Mouse (Mus musculus) heart, adult 18-20 months (tissue): ENCODE data around the gene Fam107b. TPM values are rescaled to one million over a fixed set of nuclear protein-coding genes. Genes with fewer than 3 reads are reported as not detected.

Experiments used
- DNase-seq, 2 experiments: peaks; one replicate each; pipeline ENCODE4 v3.0.0; 2021 to 2022; ENCODE audit warnings: mixed read lengths in 1 of 2
- total RNA-seq, 2 experiments: library from RNA; stranded (reverse); gene quantifications; 2 replicates each; pipeline ENCODE4 v1.2.3; 2021

The Fam107b gene
- total RNA-seq, 2 experiments from 2014 or later = 5.5 to 11.9 TPM

DNA sequence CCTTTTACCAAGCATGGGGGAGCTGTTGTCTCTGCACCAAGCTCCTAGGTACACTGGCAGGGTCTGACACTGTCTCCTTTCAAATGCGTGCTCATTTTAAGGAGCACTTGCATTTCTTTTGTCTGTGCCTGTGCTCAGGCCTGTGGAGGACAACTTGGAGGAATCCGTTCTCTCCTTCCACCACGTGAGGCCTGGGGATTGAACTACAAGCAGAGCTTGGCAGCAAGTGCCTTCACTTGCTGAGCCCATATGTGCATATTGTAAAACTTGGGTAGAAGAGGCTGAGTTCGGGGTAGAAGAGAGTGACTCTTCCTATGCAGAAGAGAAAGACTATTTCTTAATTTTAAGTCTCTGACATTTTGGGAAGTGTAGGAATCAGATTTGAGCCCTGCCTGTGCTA is 202.8 kb downstream of the Fam107b start:
- no peak for DNase-seq

DNA sequence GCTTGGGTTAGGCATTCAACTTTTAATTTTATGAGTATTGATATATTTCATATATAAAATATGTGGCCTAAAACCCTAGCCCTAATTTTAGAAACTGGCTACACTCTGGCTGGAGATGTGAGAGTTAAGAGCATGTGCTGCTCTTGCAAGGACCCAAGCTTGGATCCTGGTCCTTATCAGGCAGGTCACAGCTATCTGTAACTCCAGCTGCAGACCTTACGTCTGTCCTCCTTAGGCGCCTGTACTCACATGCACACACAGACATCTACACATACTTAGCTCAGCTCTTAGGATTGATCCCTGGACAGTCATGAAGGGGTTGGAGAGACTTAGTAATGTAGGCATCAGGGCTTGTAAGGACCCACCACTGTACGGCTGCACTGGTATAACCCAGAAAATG is 205.3 kb downstream of the Fam107b start:
- no peak for DNase-seq

DNA sequence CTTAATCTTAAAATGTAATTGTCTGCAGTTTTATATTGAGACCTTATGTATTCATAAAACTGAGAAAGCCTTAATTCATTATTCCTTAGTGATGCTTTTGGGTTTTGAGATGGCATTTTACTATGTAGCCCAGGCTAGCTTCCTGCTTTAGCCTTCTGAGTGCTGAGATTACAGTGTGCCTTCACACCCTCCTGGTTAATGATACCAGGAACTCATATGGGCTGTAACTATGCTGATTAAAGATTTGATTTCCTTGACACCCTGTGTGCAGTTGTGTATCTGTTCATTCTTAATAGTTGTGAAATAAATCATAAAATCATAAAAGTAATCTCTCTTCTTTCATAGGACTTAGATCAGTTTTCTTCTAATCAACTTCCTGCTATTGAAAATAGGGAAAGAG is 205.8 kb downstream of the Fam107b start:
- DNase-seq = no peak

DNA sequence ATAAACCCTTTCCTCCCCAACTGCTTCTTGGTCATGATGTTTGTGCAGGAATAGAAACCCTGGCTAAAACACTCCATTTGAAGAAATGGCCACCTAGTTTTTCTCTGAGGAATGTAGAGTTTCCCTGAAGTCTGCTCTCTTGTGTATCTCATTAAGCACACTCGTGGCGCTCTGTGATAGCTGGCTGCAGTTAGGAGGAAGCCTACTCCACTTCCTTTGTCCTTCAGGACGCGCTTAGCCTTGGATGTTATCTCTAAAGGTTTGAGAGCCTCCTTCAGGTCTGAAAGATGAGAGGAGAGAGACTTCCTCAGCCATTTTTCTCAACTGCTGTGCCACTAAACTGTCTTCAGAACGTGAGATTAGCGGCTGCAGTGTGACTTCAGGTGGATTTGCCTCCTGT is 207.4 kb downstream of the Fam107b start:
- no peak for DNase-seq

DNA sequence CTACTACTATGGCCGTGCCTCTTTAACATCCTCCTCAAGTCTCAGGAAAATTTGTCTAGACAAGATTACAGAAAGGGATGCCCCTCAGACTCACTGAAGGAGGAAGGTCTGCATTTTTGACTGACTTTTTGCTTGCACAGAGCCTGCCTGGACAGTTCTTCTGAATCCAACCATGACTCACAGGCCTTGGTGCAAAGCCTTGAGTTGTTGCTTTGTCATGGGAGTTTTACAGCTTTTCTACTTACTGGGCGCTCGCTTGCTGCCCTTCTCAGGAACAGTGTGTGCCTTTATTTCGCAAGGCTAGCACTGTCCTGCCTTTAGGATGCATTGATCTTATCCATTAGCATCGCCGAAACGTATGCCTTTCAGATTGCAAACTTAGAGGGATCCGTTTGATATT is 215.3 kb downstream of the Fam107b start:
- no peak for DNase-seq

DNA sequence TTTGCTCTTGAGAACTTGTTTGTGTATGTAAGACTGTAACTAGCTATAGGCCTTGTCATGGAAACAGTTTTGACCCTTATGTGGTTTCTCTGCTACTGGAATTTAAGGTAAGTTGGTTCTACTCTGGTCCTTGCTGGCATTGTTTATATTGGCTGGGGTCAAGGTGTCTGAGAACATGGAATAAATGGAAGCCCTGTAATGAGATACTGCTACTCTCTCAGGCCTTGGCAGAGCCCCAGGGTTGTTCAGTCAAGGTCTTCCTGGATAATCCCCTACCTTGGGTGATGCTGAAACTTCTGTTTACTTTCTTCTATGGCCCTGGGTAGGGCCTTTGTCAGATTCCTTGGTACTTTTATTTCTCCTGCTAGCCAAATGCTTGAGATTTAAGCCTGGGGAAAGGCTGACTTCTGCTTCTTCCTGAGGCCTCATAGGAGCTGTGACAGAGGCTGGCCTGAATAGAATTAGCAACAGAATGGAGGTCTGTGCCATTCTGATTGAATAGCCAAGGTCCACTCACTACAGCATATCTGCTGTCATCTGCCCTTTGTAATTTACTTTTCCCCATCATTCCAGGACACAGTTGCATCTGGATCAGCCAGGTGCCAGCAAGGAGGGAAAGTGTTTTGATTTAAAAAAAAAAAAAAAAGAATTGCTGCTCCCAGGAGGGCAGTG is 217.6 kb downstream of the Fam107b start:
- DNase-seq = no peak

DNA sequence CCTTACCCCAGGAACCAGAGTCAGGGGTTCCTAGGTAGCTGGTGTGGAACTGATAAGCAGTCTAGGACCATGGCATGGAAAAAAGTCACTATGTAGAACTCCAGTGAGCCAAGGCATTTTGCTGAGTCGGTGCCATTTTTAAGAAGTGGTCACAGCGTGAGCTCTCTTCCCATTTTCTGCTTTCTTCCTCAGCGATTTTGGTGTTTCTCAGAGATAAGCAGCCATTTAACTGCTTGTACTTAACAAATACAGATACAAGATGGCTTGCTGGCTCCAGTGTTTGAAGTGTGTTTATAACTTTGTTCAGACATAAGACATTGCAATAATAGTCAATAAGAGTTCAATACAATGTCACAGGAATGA is 218.1 kb downstream of the Fam107b start:
- DNase-seq = no peak

DNA sequence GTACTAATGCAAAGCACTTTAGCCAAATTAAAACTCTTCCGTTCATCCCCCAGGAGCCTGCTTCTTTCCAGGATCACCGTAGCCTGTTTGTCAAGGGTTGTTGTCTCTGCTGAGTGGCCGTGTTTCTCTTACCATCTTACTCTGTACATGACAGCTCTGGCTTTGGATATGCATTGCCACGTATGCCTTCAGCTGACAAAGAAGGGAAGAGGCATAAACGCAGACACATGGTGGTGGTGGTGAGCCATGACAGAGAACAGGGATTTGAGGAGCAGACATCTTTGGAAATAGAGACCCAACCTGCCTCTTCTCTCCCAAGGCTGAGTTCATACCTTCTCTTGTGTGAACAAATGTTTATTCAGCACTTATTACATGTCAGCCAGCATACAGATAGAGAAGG is 226.3 kb downstream of the Fam107b start:
- DNase-seq = no peak

DNA sequence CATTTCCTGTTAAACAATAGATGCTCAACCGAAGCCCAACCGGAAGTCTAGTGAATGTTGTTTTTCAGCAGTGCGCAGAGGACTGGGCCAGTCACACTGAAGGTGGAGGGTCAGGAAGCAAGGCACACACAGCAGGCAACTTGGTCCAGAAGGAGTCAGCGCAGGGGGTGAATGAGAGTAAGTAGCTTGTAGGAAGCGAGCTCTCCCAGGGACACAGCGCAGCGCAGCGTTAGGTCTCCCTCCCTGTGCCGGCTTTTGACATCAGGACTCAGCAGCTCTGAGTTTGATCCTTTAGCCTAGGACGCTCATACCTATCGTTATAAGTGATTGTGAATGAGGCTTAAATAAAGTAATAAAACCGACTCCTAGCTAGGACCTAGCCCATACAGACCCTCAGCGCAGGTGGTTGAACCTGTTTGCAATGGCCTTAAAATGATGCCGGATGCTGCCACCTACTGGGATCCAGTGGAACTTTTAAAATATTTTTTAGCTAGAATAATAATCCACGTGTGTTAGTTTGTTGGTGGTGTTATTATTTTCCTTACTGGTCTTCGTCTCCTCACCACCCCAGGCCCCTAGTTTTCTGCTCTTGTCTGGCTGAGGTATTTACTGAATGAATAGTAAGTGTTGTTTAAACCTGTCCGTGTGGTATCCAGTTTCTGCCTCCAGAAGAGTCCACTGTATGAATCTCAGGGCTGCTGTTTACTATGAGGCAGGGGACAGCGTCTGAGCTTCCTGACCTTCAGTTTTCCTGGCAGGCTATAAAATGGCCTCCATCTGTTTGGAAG is 229.7 kb downstream of the Fam107b start:
- DNase-seq = peak; percentile 22 to 72

DNA sequence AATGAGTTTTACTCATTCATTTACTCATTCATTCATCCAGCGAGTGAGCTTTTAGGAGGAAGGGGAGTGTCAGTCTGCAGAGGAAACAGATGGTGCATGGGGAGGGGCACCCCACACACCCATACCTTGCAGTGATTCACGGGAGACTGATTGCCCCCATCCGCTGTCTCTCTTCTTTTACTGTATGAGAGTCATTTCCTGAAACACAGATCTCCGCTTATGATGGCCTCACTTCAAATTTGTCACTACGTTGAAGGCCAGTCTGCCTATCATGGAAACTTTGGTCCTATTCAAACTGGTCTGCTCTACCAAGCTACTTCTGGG is 230.2 kb downstream of the Fam107b start:
- no peak for DNase-seq

DNA sequence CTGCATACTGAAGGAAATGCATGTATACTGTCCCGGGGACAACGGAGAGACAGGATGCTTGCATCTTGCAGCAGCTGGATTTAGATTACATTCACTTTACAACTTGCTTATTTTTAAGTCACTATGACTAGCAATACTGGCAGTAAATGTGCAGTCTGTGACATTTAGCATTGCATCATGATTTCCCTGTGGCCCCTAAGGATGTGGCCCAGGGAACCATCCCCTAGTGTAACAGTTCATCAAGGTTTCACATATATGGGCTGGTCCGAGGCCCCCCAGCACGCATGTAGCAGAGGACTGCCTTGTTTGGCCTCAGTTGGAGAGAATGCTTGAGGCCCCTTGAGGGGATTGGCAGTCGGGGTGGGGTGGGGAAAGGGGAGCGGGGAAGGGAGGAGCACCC is 235.5 kb downstream of the Fam107b start:
- DNase-seq = no peak

DNA sequence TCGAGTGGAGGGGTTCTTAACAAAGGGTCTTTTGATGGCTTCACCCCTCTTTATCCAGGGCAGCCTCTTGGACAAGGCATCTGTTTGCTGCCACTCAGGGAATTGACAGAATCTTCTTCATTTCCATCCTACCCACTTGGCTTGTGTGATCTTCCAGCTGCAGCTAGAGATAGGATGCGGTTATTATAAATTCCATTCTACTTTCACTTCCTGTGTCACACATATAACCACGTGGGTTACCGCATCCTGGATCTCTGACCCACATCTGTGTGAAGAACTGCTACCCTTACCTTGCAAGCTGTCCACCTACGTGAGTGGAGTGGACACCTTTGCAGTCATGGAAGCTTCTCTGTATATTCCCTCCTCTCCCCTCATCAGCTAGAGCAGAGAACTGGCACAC is 240.0 kb downstream of the Fam107b start:
- no peak for DNase-seq

DNA sequence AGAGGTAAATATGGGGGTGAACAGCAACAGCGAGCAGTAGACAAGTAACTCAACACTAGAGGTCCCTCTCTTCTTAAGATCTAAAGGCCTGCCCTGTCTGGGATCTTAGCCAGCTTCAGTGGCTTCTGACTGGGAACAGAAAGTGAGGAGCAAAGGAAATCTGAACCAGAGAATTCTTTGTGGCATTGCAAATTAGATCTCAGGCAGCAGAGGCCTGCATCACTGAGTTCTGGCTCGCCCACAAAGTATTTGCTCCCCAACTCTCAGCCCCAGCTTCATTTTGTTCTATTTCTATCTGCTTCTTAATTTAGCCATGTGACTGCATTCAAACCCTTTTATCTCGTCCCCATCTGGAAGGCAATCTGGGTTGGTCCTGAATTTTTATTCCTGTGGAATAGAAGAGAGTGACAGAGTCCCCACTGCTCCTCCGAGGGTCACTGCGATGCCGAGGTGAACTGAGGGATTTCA is 245.9 kb downstream of the Fam107b start:
- peak; percentile 40 to 50 for DNase-seq

DNA sequence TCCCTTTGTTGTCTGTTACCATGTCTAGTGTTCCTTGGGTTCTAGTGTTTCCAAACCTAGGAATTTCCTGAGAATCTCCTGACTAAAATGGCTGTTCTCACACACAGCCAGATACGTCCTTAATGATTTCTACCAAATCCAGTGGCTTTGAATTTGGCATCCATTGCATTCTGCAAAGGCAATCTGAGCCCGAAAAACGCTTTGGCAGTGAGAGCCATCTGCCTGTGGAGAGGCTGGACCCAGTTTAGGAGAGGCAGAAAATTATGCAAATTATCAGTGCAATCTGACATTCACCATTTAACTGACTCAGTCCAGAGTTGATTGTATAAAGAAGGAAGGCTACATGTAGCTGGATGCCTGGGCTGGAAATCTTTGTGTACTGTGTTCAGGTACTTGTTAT is 247.3 kb downstream of the Fam107b start:
- DNase-seq = no peak

DNA sequence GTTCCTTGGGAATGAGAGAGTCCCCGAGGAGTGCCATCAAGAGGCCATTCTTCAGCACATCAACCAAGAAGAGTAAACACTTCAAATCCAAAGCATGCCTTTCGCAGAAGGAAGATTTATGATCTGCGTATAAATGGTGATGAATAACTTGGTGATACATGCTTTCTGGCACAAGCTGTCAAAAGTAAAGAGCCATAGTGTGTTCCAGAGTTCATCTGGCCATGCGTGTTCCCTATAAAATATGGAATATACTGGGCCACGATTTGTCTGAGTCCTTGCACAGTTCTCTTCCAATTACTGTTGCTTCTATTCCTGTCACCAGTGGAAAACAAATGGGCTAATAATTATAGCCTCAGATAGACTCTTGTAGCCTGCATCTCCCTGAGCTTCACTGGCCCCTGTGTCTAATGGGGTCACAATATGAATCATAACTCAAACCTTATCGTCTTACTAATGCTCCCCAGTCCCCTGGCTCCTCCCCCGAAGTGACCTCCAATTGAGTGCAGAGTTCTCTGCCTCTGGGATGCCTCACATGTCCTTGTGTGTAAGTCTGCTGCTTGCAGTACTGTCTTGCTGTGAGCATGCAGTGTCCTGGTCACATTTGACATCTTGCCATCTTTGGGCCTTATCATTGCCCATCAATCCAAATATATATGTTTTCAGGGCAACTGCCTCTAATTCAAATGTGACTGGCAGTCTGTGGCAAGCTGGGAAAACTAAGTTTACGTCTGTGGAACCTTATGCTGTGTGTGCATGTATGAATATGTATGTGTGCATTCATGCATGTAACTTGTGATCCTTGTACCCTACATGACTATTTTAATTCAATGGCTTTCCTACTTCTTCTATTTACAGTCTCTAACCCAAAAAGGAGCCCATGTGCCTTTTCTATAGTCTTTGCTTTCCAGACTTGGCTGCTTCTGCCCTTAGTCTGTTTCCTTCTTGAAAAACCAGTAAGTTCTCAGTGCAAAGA is 252.5 kb downstream of the Fam107b start:
- DNase-seq = no peak

Other genes starting within 250 kb of the Fam107b start
- 1 to 10 TPM; 5.0 to 5.5 TPM for gene Rpp38, start 237.8 kb upstream of the Fam107b start, total RNA-seq
- gene Acbd7, start 234.3 kb upstream of the Fam107b start, total RNA-seq = 1 to 10 TPM; 1.4 to 1.8 TPM
- not detected for gene Olah, start 173.3 kb upstream of the Fam107b start, total RNA-seq
- gene Meig1, start 147.8 kb upstream of the Fam107b start, total RNA-seq = 1 to 10 TPM; 2.3 to 2.5 TPM
- 1 to 10 TPM; 2.4 to 4.0 TPM for gene Dclre1c, start 146.4 kb upstream of the Fam107b start, total RNA-seq
- under 1 TPM; 0.62 to 0.72 TPM for gene Suv39h2, start 95.5 kb upstream of the Fam107b start, total RNA-seq
- gene Gm45902, start 57.7 kb upstream of the Fam107b start, total RNA-seq = 1 to 10 TPM in 1 of 2 experiments, under 1 TPM in 1; 0.99 to 1.4 TPM
- 10 to 100 TPM; 23.0 to 23.9 TPM for gene Hspa14, start 57.7 kb upstream of the Fam107b start, total RNA-seq
- gene Cdnf, start 57.5 kb upstream of the Fam107b start, total RNA-seq = 10 to 100 TPM; 30.3 to 34.8 TPM